Mouse (Mus musculus) midbrain, embryonic 14.5 days (tissue): ENCODE results near the gene Med24. TPM values are rescaled to one million over a fixed set of nuclear protein-coding genes. Genes with fewer than 3 reads are reported as not detected.
A peak's percentile ranks its signal among the peaks of the same experiment; 100 is the strongest.

Experiments used
- ATAC-seq: fragments of 200-750 bp; cut with Nextera tagmentation; 2 replicates; pipeline ENCODE4 v1.8.0; 2017; ENCODE audit warnings: moderate number of reproducible peaks, moderate library complexity; ENCODE audit not compliant: low FRiP score, low TSS enrichment
- DNase-seq: peaks from one replicate; pipeline ENCODE4 v3.0.0-alpha.2; 2015
- H3K27ac ChIP-seq: fragments of 300-500 bp; sonication (generic); replicated peaks from 2 replicates; pipeline ENCODE4 v1.5.1; 2014; ENCODE audit warnings: mild to moderate bottlenecking, low read depth, low read length, moderate library complexity
- H3K27me3 ChIP-seq: fragments of 300-500 bp; sonication (generic); 2 replicates; pipeline ENCODE4 v1.6.1; 2014; ENCODE audit warnings: low read length, control low read depth, mixed read lengths; ENCODE audit not compliant: control insufficient read depth, insufficient read depth
- H3K36me3 ChIP-seq: fragments of 300-500 bp; sonication (generic); 2 replicates; pipeline ENCODE4 v1.6.1; 2014; ENCODE audit warnings: low read length, control low read depth; ENCODE audit not compliant: control insufficient read depth, insufficient read depth
- H3K4me1 ChIP-seq: fragments of 300-500 bp; sonication (generic); 2 replicates; pipeline ENCODE4 v1.6.1; 2014; ENCODE audit warnings: mild to moderate bottlenecking, antibody characterized with exemption, low read length, control low read depth; ENCODE audit not compliant: control insufficient read depth, insufficient read depth
- H3K4me2 ChIP-seq: fragments of 300-500 bp; sonication (generic); 2 replicates; pipeline ENCODE4 v1.6.1; 2014; ENCODE audit warnings: mild to moderate bottlenecking, low read length, moderate library complexity
- H3K4me3 ChIP-seq: fragments of 300-500 bp; sonication (generic); replicated peaks from 2 replicates; pipeline ENCODE4 v1.5.1; 2014; ENCODE audit warnings: low read depth, low read length
- H3K9ac ChIP-seq: fragments of 300-500 bp; sonication (generic); replicated peaks from 2 replicates; pipeline ENCODE4 v1.6.1; 2014; ENCODE audit warnings: mild to moderate bottlenecking, low read length, moderate library complexity
- H3K9me3 ChIP-seq: fragments of 300-500 bp; sonication (generic); 2 replicates; pipeline ENCODE4 v1.6.1; 2016; ENCODE audit warnings: low read length, control low read depth, mixed read lengths; ENCODE audit not compliant: control insufficient read depth
- WGBS: fragments of 180-500 bp; shearing (Covaris S2); extraction: QIAGEN DNeasy Blood & Tissue Kit; methylation state at CpG from one replicate; pipeline ENCODE4 v1.1.7; 2014; 5-methylcytosine and 5-hydroxymethylcytosine counted together
- polyA plus RNA-seq: library from polyadenylated mRNA; unstranded; fragments of >200 nt; fragmentation: Nextera tagmentation; extraction: Ambion mirVana; gene quantifications from 2 replicates; pipeline ENCODE4 v1.2.1, GENCODE M21; 2014

The Med24 gene
- polyA plus RNA-seq, 1 experiment from 2014 or later, result 81.1 TPM

DNA sequence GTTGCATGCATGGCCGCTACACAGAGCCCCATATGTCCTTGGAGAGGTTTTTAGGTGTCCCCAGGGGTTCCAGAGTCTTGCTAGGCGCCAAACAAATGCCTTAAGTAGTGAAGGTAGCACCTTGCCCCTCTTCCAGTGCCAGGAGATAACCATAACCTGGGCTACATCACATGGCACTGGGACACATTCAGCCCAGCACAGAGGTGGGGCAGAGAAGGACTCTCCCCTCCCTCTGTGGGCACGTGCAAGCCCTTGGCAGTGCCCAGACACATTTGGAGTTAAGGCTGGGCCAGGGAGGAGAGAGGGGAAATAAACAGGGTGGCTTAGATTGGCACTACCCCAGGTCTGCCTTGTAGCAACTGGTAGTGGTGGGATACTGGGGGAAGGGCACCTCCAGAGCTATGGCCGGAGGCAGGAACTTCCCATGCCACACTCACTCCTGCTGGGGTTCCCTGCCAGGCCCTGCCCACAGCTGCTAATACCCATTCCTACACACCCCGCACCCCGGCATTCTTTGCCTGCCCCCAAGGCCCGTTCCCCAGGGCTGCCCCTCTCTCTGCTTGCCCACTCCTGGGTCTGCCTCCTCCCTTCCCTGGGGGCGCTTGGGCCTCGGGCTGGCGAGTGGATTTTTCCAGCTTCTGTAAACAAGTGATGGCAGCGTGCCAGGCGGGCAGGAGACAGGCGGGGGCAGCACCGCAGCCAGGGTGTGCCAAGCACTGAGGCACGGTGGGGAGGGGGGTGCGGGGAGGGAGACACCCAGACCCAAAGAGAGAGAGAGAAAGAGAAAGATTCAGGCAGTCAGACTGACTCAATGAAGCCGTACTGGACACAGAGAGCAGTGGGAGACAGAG, 21.3 kb upstream of the Med24 start:
- Histone ChIP-seq H3K27me3 (no peaks in the 10 kb centered on the region), H3K36me3 (peaks cover 24% of the 10 kb centered on the region), H3K4me1 (peaks cover 78% of the 10 kb centered on the region), H3K4me2 (peak overlapping the region; percentile 73), H3K9me3 (no peaks in the 10 kb centered on the region), H3K9ac (peak overlapping the region; percentile 4; the same call in 1 of the 2 replicates), H3K4me3 (0 out of 2 replicates have a peak overlapping the region, but pooled peaks have one; percentile 3), H3K27ac (peak overlapping the region; percentile 92)
- 13% methylated on average over 17 of the region's 17 CpGs for WGBS
- DNase-seq (peak; percentile 91), ATAC-seq (peak; percentile 44)

DNA sequence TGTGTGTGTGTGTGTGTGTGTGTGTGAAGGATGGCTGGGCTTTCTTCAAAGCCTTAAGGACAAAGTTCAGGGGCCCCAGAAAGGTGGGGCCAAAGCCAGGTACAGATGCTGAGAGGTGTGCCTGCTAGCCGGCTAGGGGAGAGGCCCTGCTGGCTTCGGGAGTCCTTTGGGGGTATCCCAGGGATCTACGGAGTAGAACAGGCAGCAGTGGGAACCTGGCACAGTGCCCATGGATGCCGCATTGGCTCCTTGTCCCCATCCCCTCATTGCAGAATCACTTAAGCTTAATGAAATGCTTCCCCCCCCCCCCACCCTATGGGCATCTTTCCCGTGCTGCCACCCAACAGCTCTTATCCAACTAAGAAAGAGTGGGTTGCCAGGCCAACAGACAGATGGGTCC, 20.5 kb upstream of the Med24 start:
- Histone ChIP-seq H3K4me3 (peak overlapping the region; percentile 28), H3K4me1 (peaks cover 83% of the 10 kb centered on the region), H3K9me3 (no peaks in the 10 kb centered on the region), H3K9ac (peak overlapping the region; percentile 61), H3K27ac (peak overlapping the region; percentile 92), H3K27me3 (no peaks in the 10 kb centered on the region), H3K4me2 (peak overlapping the region; percentile 73), H3K36me3 (peaks cover 19% of the 10 kb centered on the region)
- DNase-seq (peak; percentile 84), ATAC-seq (peak; percentile 14; the same call in 1 of the 2 replicates)
- 3% methylated on average over 5 of the region's 5 CpGs for whole genome bisulfite sequencing

DNA sequence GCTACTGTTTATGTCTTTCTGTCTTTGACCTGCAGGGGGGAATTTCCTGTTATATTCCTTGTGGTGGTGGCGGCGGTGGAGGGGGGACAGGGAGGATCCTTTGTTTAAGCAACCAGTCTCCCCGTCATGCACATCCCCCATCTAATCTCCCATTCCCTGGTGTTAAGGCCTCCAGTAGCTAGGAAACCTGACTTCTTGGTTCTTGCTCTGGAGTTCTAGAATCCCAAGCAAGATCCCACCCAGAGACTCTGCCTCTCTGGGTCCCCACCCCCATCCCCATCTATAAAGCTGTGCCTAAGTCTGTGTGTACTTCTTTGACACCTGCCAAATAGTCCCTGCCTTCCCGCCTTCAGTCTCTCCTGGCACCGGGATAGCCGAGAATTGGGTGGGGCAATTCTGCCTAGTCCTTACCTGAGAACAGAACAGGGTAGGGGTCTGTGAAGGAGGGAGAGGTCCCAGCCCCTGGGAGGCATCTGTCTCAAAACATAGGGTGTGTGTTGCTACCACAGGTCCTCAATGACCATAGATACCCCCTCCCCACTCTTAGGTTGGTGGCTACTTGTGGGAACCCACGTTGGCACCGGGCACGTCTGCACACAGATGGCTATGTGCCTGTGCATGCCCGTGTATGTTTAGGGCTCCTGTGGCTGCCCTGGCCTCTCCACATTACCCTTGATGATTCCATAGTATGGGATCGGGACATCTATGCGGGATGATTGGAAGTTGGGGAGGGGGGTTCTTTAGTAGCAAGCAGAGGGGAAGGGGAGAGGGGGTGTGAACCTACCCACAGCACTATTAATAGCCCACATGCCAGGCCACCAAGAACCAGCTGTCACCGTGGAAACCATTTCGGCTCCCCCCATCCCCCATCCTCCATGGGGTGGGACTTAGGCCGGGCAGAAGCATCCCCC, 19.5 kb upstream of the Med24 start:
- ATAC-seq, result peak; percentile 38
- H3K9me3 ChIP-seq, result no peaks in the 10 kb centered on the region
- WGBS, result 11% methylated on average over 15 of the region's 15 CpGs

DNA sequence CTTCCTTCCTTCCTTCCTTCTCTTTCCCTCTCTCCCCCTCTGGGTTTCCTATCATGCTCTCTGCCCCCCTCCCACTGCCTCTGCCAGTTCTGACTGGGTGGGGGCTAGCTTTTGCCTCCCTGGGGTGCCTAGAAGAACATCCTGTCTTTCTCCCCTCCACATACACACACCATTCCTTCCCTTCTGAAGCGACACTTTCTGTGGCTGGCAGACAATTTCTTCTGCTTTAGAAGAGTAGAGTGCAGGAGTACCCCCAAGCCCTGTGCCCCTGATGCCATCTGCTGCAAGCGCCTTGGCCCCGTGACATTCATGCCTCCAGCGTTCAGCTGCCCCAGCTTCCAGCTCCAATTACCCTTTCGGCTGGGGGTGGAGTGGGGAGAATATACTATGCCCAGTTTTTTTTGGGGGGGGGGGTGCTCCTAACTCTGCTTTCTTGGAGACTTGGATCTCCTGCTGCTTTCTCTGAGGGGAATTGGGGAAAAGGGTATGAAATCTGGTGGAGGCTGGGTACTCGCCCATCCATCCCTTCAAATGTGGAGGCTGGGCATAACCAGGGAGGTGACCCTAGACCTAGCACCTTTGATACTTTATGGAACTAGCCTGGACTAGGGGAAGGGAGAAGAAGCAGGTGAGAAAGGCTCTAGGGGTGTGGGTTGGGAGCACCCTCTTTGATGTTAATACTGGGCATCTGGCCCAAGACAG, 18.7 kb upstream of the Med24 start:
- Histone ChIP-seq H3K4me2 (peak overlapping the region; percentile 73), H3K27me3 (no peaks in the 10 kb centered on the region), H3K36me3 (0 out of 2 replicates have a peak, but pooled peaks cover 2% of the 10 kb centered on the region), H3K9me3 (no peaks in the 10 kb centered on the region), H3K4me3 (peak overlapping the region; percentile 28), H3K4me1 (peaks cover 88% of the 10 kb centered on the region), H3K27ac (peak overlapping the region; percentile 92), H3K9ac (peak overlapping the region; percentile 61)
- ATAC-seq (no peak), DNase-seq (peak; percentile 57)
- WGBS, result 15% methylated on average over 6 of the region's 6 CpGs

More for the DNA sequence above, 19.5 kb upstream of the Med24 start:
- peak overlapping the region; percentile 92 for H3K27ac ChIP-seq
- H3K9ac ChIP-seq, result peak overlapping the region; percentile 61
- H3K4me3 ChIP-seq, result peak overlapping the region; percentile 28
- peak; percentile 82 for DNase-seq
- H3K4me1 ChIP-seq, result peaks cover 86% of the 10 kb centered on the region
- H3K4me2 ChIP-seq, result peak overlapping the region; percentile 73
- no peaks in the 10 kb centered on the region for H3K27me3 ChIP-seq
- H3K36me3 ChIP-seq, result peaks cover 9% of the 10 kb centered on the region

DNA sequence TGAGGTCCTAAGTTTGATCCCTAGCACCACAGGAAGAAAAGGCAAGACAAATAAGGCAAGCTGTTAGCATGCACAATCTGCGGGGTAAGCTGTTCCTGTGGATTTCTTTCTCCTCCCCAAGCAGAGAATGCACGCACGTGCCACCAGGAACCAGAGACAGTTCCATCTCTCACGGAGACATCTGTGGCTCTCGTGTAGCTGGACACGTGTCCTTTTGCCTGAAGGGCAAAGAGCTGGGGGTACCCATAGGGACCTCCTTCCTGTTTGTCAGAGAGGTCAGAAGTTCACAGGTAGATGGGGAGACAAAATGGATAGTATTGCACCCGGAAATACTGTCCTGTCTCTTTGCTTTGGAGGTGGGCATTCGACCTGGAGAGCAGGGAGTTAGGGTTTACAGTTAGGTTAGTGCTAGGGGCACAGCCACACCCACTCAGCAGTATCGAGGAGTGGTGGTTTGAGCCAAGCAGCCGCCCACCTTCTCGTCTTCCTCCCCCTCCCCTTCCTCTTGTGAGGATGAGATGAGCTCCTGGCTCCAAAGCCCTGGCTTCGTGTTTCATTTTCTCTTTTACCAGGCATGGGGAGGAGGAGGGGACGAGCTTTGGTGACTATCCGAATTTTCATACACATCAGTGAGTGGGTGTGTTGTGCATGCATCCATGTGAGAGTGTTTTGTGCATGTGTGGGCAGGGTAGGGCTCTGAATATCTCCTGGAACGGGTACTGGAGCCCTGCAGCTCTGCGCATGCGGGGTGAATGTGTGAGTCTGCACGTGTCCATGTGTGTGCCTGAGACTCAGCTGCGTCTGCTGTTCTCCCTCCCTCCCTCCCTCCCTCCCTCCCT, 17.8 kb upstream of the Med24 start:
- WGBS, result 9% methylated on average over 19 of the region's 19 CpGs
- H3K36me3 ChIP-seq, result 0 out of 2 replicates have a peak, but pooled peaks cover 2% of the 10 kb centered on the region
- no peaks in the 10 kb centered on the region for H3K9me3 ChIP-seq
- H3K27me3 ChIP-seq, result no peaks in the 10 kb centered on the region
- H3K4me1 ChIP-seq, result peaks cover 83% of the 10 kb centered on the region
- H3K27ac ChIP-seq, result peak overlapping the region; percentile 92
- H3K4me2 ChIP-seq, result peak overlapping the region; percentile 73
- peak overlapping the region; percentile 43 for H3K9ac ChIP-seq
- ATAC-seq (peak; percentile 44; the same call in 1 of the 2 replicates), DNase-seq (peak; percentile 93)
- peak overlapping the region; percentile 24 for H3K4me3 ChIP-seq

DNA sequence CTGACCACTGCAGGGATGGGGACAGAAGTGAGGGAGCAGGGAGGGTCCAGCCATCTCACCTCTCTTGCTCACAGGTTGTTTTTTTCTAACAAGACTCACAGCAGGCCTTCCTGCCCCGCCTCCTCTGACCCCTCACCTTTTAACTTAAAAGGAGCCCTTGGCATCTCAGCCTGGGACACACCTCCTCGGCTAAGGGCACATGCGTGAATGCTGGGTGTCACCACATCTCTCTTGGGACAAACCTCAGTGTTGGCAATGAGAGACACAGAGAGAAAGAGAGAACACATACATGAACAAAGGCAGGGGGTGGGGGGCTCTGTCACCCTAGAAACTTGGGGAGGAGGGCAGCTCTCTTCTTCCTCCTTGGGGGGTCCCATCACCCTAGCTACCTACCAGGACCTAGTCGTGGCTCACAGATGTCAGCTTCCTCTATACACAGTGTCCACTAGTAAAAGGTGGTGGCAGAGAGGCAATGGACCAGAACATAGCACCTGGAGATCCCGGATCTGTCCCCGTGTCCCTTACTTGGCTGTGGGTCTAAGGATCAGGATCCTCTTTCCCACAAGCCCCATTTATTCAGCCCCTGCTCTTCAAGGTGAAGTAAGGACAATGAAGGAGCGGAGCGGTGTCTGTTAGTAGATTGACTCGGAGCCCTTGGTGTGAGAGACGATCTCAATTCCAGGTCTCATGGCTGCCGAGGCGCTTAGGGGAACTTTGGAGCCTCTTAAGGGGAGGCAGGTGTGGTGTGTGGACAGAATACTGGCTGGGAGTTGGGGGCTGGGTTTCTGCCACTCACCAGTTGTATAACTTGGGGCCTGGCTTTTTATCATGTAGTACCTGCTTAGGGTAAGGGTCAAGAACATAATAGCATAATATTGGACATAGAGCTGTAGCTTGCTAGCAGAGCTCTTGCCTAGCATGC, 17.0 kb upstream of the Med24 start:
- Histone ChIP-seq H3K36me3 (0 out of 2 replicates have a peak, but pooled peaks cover 2% of the 10 kb centered on the region), H3K27ac (peak overlapping the region; percentile 92), H3K4me2 (peak overlapping the region; percentile 73), H3K27me3 (no peaks in the 10 kb centered on the region), H3K4me1 (peaks cover 75% of the 10 kb centered on the region), H3K4me3 (peak overlapping the region; percentile 24; the same call in 1 of the 2 replicates), H3K9me3 (no peaks in the 10 kb centered on the region), H3K9ac (peak overlapping the region; percentile 43)
- ATAC-seq, result no peak
- 49% methylated on average over 12 of the region's 12 CpGs for WGBS
- no peak for DNase-seq

DNA sequence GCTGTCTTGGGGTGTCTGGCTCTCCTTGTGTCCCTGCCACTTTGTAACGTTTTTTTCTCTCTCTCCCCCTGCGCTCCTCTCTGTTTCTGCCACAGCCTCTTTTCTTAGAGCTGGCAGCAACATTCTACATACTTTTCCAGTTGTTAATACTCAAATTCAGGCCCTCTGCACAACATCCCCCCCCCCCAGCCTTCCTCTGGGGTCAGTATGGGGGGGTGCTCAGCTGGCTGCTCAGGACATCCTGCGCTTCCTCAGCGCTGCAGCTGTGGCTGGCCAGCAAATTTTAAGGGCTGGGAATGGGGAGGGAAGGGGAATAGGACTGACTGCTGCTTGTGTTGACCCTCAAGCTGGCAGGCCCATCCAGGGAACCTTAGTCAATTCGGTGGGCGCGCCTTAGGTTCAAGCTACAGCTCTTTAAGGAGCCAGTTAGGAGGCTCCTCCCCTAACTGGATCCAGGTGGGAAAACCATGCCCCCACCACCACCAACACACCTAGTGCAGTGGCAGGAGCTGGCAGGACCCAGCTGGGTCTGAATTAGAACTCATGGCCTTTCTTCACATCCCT, 15.3 kb upstream of the Med24 start:
- Histone ChIP-seq H3K9ac (peak overlapping the region; percentile 97), H3K4me2 (peak overlapping the region; percentile 73), H3K4me1 (peaks cover 68% of the 10 kb centered on the region), H3K9me3 (no peaks in the 10 kb centered on the region), H3K27me3 (no peaks in the 10 kb centered on the region), H3K36me3 (0 out of 2 replicates have a peak, but pooled peaks cover 2% of the 10 kb centered on the region), H3K4me3 (peak overlapping the region; percentile 89), H3K27ac (peak overlapping the region; percentile 99)
- WGBS, result 39% methylated on average over 7 of the region's 7 CpGs
- ATAC-seq (no peak), DNase-seq (no peak)
